Mouse (Mus musculus): Measurements from ENCODE around the gene Ift74. TPM values are rescaled to one million over a fixed set of nuclear protein-coding genes. Genes with fewer than 3 reads are reported as not detected.
"Not testable (repeated sequence)": the region's sequence is repeated elsewhere in the genome, so short reads cannot be mapped to it uniquely, and the experiment has no call there.

Ift74 gene
- polyA plus RNA-seq, 1 experiment from 2014 or later = 23.2 TPM

GRCm38 (mm10) chr4:94681181-94681580 is 66.9 kb downstream of the Ift74 start:
- no peak overlapping the region for H3K27ac ChIP-seq (ENCODE audit: low read length)
- no peak overlapping the region for H3K4me2 ChIP-seq (ENCODE audit: low read length)
- H3K4me1 ChIP-seq (ENCODE audit: control insufficient read depth, insufficient read depth, low read length) = no peaks in the 10 kb centered on the region
- H3K9me3 ChIP-seq (replicated peaks; ENCODE audit: control insufficient read depth, low read length, poor library complexity, severe bottlenecking) = no peaks in the 10 kb centered on the region
- H3K36me3 ChIP-seq (ENCODE audit: control insufficient read depth, insufficient read depth, low read length) = peaks cover 3% of the 10 kb centered on the region; the same call in 1 of the 2 replicates
- no peaks in the 10 kb centered on the region for H3K27me3 ChIP-seq (ENCODE audit: control insufficient read depth, insufficient read depth, low read depth, low read length)
- H3K9ac ChIP-seq (ENCODE audit: low read depth, low read length) = no peak overlapping the region
- WGBS = 93% methylated on average over 2 of the region's 2 CpGs
- ATAC-seq = no peak
- no peak overlapping the region for H3K4me3 ChIP-seq (ENCODE audit: low read depth, low read length)

DNA sequence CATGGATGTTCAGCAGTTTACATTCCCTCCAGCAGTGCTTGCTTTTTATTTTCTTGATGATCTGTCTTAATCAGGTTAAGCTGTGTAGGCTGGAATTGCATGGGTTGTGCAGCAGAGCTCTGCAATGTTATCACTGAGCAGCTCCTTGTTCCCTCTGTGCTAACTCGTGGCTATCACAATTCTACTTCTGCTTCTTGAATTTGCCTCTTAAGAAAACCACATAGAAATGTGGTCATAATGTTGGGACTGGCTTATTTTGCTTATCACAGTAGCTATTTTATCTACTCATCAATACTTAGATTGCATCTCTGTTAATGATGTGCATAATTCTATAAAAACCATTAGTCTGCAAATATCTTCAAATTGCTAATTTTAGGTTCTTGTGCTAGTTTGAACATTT is 67.7 kb downstream of the Ift74 start:
- 84% methylated on average over 1 of the region's 1 CpGs for WGBS
- Histone ChIP-seq H3K9ac (ENCODE audit: low read depth, low read length) (no peak overlapping the region), H3K9me3 (replicated peaks; ENCODE audit: control insufficient read depth, low read length, poor library complexity, severe bottlenecking) (no peaks in the 10 kb centered on the region)

DNA sequence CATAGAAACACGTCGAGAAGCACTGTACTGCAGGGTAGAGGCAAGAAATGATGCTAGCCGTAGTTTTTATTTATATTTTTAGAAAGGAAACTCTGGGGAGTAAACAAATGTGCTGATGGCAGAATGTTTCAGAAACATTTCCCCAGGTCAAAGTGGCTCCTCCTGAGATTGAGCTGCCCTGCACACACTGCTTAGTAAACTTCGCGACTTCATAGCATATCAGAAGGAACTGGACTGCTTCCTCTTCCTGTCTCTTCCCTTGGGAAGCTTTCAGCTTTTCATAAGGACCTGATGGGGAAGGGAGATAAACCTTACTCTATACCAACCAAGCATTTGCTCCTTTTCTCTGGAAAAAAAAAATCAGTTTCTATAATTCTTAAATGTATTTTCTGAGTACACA is 69.0 kb downstream of the Ift74 start:
- H3K27ac ChIP-seq (ENCODE audit: low read length) = no peak overlapping the region
- H3K27me3 ChIP-seq (ENCODE audit: control insufficient read depth, insufficient read depth, low read depth, low read length) = no peaks in the 10 kb centered on the region
- H3K4me3 ChIP-seq (ENCODE audit: low read depth, low read length) = no peak overlapping the region
- no peak overlapping the region for H3K4me2 ChIP-seq (ENCODE audit: low read length)
- H3K9ac ChIP-seq (ENCODE audit: low read depth, low read length) = no peak overlapping the region
- no peak for ATAC-seq
- H3K36me3 ChIP-seq (ENCODE audit: control insufficient read depth, insufficient read depth, low read length) = peaks cover 16% of the 10 kb centered on the region
- H3K4me1 ChIP-seq (ENCODE audit: control insufficient read depth, insufficient read depth, low read length) = no peaks in the 10 kb centered on the region
- H3K9me3 ChIP-seq (replicated peaks; ENCODE audit: control insufficient read depth, low read length, poor library complexity, severe bottlenecking) = no peaks in the 10 kb centered on the region
- WGBS = 90% methylated on average over 5 of the region's 5 CpGs

More for the DNA sequence above, 67.7 kb downstream of the Ift74 start:
- no peak for ATAC-seq
- Histone ChIP-seq H3K4me3 (ENCODE audit: low read depth, low read length) (no peak overlapping the region), H3K36me3 (ENCODE audit: control insufficient read depth, insufficient read depth, low read length) (peaks cover 5% of the 10 kb centered on the region), H3K27me3 (ENCODE audit: control insufficient read depth, insufficient read depth, low read depth, low read length) (no peaks in the 10 kb centered on the region), H3K27ac (ENCODE audit: low read length) (no peak overlapping the region), H3K4me2 (ENCODE audit: low read length) (no peak overlapping the region), H3K4me1 (ENCODE audit: control insufficient read depth, insufficient read depth, low read length) (no peaks in the 10 kb centered on the region)

DNA sequence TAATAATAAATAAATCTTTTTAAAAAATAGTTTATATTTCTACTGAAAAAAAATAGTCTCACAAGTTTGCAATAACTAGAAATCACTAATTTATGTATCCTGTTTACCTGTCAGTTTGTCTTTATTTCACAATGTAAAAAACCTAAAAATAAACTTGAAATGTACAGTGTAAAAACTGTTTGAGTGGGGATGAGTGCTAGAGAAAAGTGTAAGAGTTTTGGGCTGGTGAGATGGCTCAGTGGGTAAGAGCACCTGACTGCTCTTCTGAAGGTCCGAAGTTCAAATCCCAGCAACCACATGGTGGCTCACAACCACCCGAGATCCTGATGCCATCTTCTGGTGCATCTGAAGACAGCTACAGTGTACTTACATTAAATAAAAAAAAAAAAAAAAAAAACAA is 75.5 kb downstream of the Ift74 start:
- WGBS = 89% methylated on average over 2 of the region's 2 CpGs
- not testable (repeated sequence) for H3K27ac ChIP-seq (ENCODE audit: low read length); ATAC-seq; H3K9ac ChIP-seq (ENCODE audit: low read depth, low read length); H3K9me3 ChIP-seq (replicated peaks; ENCODE audit: control insufficient read depth, low read length, poor library complexity, severe bottlenecking); H3K4me1 ChIP-seq (ENCODE audit: control insufficient read depth, insufficient read depth, low read length); H3K27me3 ChIP-seq (ENCODE audit: control insufficient read depth, insufficient read depth, low read depth, low read length); H3K4me3 ChIP-seq (ENCODE audit: low read depth, low read length); H3K4me2 ChIP-seq (ENCODE audit: low read length)
- H3K36me3 ChIP-seq (ENCODE audit: control insufficient read depth, insufficient read depth, low read length) = peaks cover 17% of the 10 kb centered on the region

DNA sequence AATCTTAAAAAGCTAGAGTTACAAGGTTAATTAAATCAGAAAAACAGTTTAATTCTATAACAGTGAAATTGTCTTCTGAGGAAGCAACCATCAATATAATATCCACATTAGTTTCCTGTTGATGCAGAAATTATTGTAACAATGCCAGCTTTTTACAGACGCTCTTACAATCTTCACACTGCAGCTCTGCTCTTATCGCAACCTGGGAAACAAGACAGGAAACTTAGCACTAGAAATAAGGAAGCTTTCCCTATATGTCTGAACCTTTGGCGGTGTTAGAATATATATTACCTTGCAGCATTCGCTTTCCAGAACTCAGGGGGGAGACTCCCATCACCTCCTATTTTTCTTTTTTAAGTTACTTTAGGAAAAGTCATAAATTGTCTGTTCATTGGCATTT is 76.8 kb downstream of the Ift74 start:
- H3K9ac ChIP-seq (ENCODE audit: low read depth, low read length) = no peak overlapping the region
- no peak overlapping the region for H3K27ac ChIP-seq (ENCODE audit: low read length)
- ATAC-seq = no peak
- no peak overlapping the region for H3K4me2 ChIP-seq (ENCODE audit: low read length)
- WGBS = 92% methylated on average over 4 of the region's 4 CpGs
- no peaks in the 10 kb centered on the region for H3K9me3 ChIP-seq (replicated peaks; ENCODE audit: control insufficient read depth, low read length, poor library complexity, severe bottlenecking)
- H3K4me3 ChIP-seq (ENCODE audit: low read depth, low read length) = no peak overlapping the region
- H3K36me3 ChIP-seq (ENCODE audit: control insufficient read depth, insufficient read depth, low read length) = peaks cover 17% of the 10 kb centered on the region
- no peaks in the 10 kb centered on the region for H3K27me3 ChIP-seq (ENCODE audit: control insufficient read depth, insufficient read depth, low read depth, low read length)
- no peaks in the 10 kb centered on the region for H3K4me1 ChIP-seq (ENCODE audit: control insufficient read depth, insufficient read depth, low read length)

GRCm38 (mm10) chr4:94692175-94692574 is 77.9 kb downstream of the Ift74 start:
- H3K27ac ChIP-seq (ENCODE audit: low read length) = no peak overlapping the region
- no peaks in the 10 kb centered on the region for H3K27me3 ChIP-seq (ENCODE audit: control insufficient read depth, insufficient read depth, low read depth, low read length)
- H3K4me2 ChIP-seq (ENCODE audit: low read length) = no peak overlapping the region
- peaks cover 14% of the 10 kb centered on the region for H3K36me3 ChIP-seq (ENCODE audit: control insufficient read depth, insufficient read depth, low read length)
- H3K9me3 ChIP-seq (replicated peaks; ENCODE audit: control insufficient read depth, low read length, poor library complexity, severe bottlenecking) = no peaks in the 10 kb centered on the region
- H3K9ac ChIP-seq (ENCODE audit: low read depth, low read length) = no peak overlapping the region
- no peak overlapping the region for H3K4me3 ChIP-seq (ENCODE audit: low read depth, low read length)
- 87% methylated on average over 2 of the region's 2 CpGs for WGBS
- H3K4me1 ChIP-seq (ENCODE audit: control insufficient read depth, insufficient read depth, low read length) = no peaks in the 10 kb centered on the region
- no peak for ATAC-seq

GRCm38 (mm10) chr4:94696368-94696767 is 82.1 kb downstream of the Ift74 start:
- no peaks in the 10 kb centered on the region for H3K9me3 ChIP-seq (replicated peaks; ENCODE audit: control insufficient read depth, low read length, poor library complexity, severe bottlenecking)
- H3K4me2 ChIP-seq (ENCODE audit: low read length) = no peak overlapping the region
- no peak for ATAC-seq
- H3K27me3 ChIP-seq (ENCODE audit: control insufficient read depth, insufficient read depth, low read depth, low read length) = no peaks in the 10 kb centered on the region
- peaks cover 4% of the 10 kb centered on the region; the same call in 1 of the 2 replicates for H3K36me3 ChIP-seq (ENCODE audit: control insufficient read depth, insufficient read depth, low read length)
- no peaks in the 10 kb centered on the region for H3K4me1 ChIP-seq (ENCODE audit: control insufficient read depth, insufficient read depth, low read length)
- no peak overlapping the region for H3K9ac ChIP-seq (ENCODE audit: low read depth, low read length)
- H3K4me3 ChIP-seq (ENCODE audit: low read depth, low read length) = no peak overlapping the region
- WGBS = 83% methylated on average over 3 of the region's 3 CpGs
- H3K27ac ChIP-seq (ENCODE audit: low read length) = no peak overlapping the region

GRCm38 (mm10) chr4:94711002-94711401 is 96.7 kb downstream of the Ift74 start:
- no peak for ATAC-seq
- Histone ChIP-seq H3K9ac (ENCODE audit: low read depth, low read length) (no peak overlapping the region), H3K27me3 (ENCODE audit: control insufficient read depth, insufficient read depth, low read depth, low read length) (no peaks in the 10 kb centered on the region), H3K4me1 (ENCODE audit: control insufficient read depth, insufficient read depth, low read length) (peaks cover 3% of the 10 kb centered on the region; the same call in 1 of the 2 replicates), H3K4me2 (ENCODE audit: low read length) (no peak overlapping the region), H3K9me3 (replicated peaks; ENCODE audit: control insufficient read depth, low read length, poor library complexity, severe bottlenecking) (no peaks in the 10 kb centered on the region), H3K4me3 (ENCODE audit: low read depth, low read length) (no peak overlapping the region), H3K36me3 (ENCODE audit: control insufficient read depth, insufficient read depth, low read length) (no peaks in the 10 kb centered on the region), H3K27ac (ENCODE audit: low read length) (no peak overlapping the region)
- 94% methylated on average over 2 of the region's 2 CpGs for WGBS

DNA sequence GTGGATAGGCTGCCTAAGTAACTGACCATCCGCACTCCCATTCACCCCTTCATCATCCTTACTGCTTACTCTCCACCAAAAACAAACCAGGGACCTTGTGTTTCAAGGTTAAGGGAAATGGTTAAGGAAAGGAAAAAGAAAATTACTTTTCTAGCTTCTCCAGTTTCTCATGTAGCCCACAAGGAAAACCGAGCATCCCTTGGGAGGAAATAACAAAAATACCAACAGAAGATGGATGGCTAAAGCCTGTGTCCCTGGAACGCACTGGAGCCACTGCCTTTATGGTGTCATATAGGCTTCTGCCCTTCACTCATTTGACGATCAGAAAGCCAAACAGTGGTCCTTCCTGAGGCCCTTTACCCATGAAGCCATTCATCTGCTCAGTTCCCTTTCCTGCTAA is 97.1 kb downstream of the Ift74 start:
- Histone ChIP-seq H3K9ac (ENCODE audit: low read depth, low read length) (no peak overlapping the region), H3K27ac (ENCODE audit: low read length) (no peak overlapping the region), H3K4me2 (ENCODE audit: low read length) (no peak overlapping the region), H3K4me3 (ENCODE audit: low read depth, low read length) (no peak overlapping the region), H3K27me3 (ENCODE audit: control insufficient read depth, insufficient read depth, low read depth, low read length) (no peaks in the 10 kb centered on the region), H3K4me1 (ENCODE audit: control insufficient read depth, insufficient read depth, low read length) (peaks cover 3% of the 10 kb centered on the region; the same call in 1 of the 2 replicates), H3K36me3 (ENCODE audit: control insufficient read depth, insufficient read depth, low read length) (no peaks in the 10 kb centered on the region), H3K9me3 (replicated peaks; ENCODE audit: control insufficient read depth, low read length, poor library complexity, severe bottlenecking) (no peaks in the 10 kb centered on the region)
- WGBS = 93% methylated on average over 4 of the region's 4 CpGs
- ATAC-seq = no peak

- H3K9me3 ChIP-seq (replicated peaks; ENCODE audit: control insufficient read depth, low read length, poor library complexity, severe bottlenecking) = no peaks in the 10 kb centered on the region
- peaks cover 3% of the 10 kb centered on the region; the same call in 1 of the 2 replicates for H3K4me1 ChIP-seq (ENCODE audit: control insufficient read depth, insufficient read depth, low read length)
- H3K27ac ChIP-seq (ENCODE audit: low read length) = no peak overlapping the region
- no peak overlapping the region for H3K4me3 ChIP-seq (ENCODE audit: low read depth, low read length)
- ATAC-seq = no peak
- H3K9ac ChIP-seq (ENCODE audit: low read depth, low read length) = no peak overlapping the region
- H3K27me3 ChIP-seq (ENCODE audit: control insufficient read depth, insufficient read depth, low read depth, low read length) = no peaks in the 10 kb centered on the region
- H3K4me2 ChIP-seq (ENCODE audit: low read length) = no peak overlapping the region
- H3K36me3 ChIP-seq (ENCODE audit: control insufficient read depth, insufficient read depth, low read length) = no peaks in the 10 kb centered on the region
These were observed 99.5 kb downstream of the Ift74 start for GRCm38 (mm10) chr4:94713741-94714140.
